Comparison of ENCODE assay signal across 8 mouse cellular contexts in genomic region chr6:30693350-30693991, GRCm38 (mm10). TPM values are rescaled to one million over a fixed set of nuclear protein-coding genes. Genes with fewer than 3 reads are reported as not detected.
A peak's percentile ranks its signal among the peaks of the same experiment; 100 is the strongest.
DNase-seq lines count a peak whose midpoint lies in the region; ATAC-seq and TF ChIP-seq lines count a peak whose summit lies in the region.

Cep41 (minus strand) TSS chr6:30693749.

- H3K4me3 ChIP-seq in CH12.LX (replicated peaks in 1 of 3; ENCODE audit: low read depth in 2 of 3, low read length in 2 of 3, poor library complexity in 1 of 3) = peak within 1 kb of the TSS; percentile 66 to 72 (median 68)
- peak within 1 kb of the TSS; percentile 56 for H3K4me3 ChIP-seq in forebrain, embryonic 12.5 days (replicated peaks)
- peak within 1 kb of the TSS; percentile 55 for H3K4me3 ChIP-seq in heart, postnatal 0 days (ENCODE audit: low read depth, low read length)
- peak within 1 kb of the TSS; percentile 80 for H3K4me3 ChIP-seq in liver, embryonic 16.5 days (ENCODE audit: low read depth, low read length)
- peak within 1 kb of the TSS; percentile 59 for H3K4me3 ChIP-seq in neural tube, embryonic 13.5 days
- H3K4me3 ChIP-seq in testis, adult 2 months (ENCODE audit: control insufficient read depth, low read depth, low read length) = peak within 1 kb of the TSS; percentile 98

- no peak for TF ChIP-seq RAD21 in CH12.LX (IDR thresholded peaks at IDR 0.05; ENCODE audit: low read depth, low read length)

- peak; percentile 97 for ATAC-seq in forebrain, embryonic 12.5 days (ENCODE audit: low FRiP score)
- peak; percentile 97 for ATAC-seq in heart, postnatal 0 days (ENCODE audit: insufficient read depth, low read depth)
- peak; percentile 98 for ATAC-seq in liver, embryonic 16.5 days (ENCODE audit: low read depth)
- peak; percentile 99 for ATAC-seq in neural tube, embryonic 13.5 days (ENCODE audit: low read depth)

- no peaks in the 10 kb centered on the region for H3K79me2 ChIP-seq in CH12.LX (replicated peaks; ENCODE audit: control insufficient read depth, extremely low read depth, insufficient read depth, poor library complexity, severe bottlenecking)

- no peak for TF ChIP-seq CTCF in CH12.LX (conservative IDR thresholded peaks at IDR 0.05 in 1 of 2, IDR thresholded peaks at IDR 0.05 in 1 of 2; ENCODE audit: low read depth in 2 of 2, low read length in 2 of 2)
- no peak for TF ChIP-seq CTCF in heart, postnatal 0 days (IDR thresholded peaks at IDR 0.05; ENCODE audit: low read depth)
- no peak for TF ChIP-seq CTCF in testis, adult 2 months (IDR thresholded peaks at IDR 0.05; ENCODE audit: control insufficient read depth, insufficient read depth, insufficient replicate concordance, low read depth, low read length)

- peak; percentile 96 for DNase-seq in CH12.LX (ENCODE audit: extremely low read depth)
- DNase-seq in c-Kit-positive CD71-positive TER-119-negative erythroid progenitor cells, embryonic 14.5 days (ENCODE audit: low read depth) = peak; percentile 89
- peak; percentile 92 for DNase-seq in heart, postnatal 0 days (ENCODE audit: low spot score)
- DNase-seq in kidney, postnatal 4 days = peak; percentile 95 to 97

- peaks cover 3 to 21% of the 10 kb centered on the region in 2 experiments for H3K4me1 ChIP-seq in CH12.LX (ENCODE audit: control insufficient read depth in 1 of 2, insufficient read depth in 2 of 2)
- H3K4me1 ChIP-seq in forebrain, embryonic 12.5 days = peaks cover 19% of the 10 kb centered on the region
- peaks cover 7% of the 10 kb centered on the region for H3K4me1 ChIP-seq in heart, postnatal 0 days (ENCODE audit: control insufficient read depth, insufficient read depth)
- H3K4me1 ChIP-seq in liver, embryonic 16.5 days (ENCODE audit: control insufficient read depth, low read depth, low read length) = peaks cover 5% of the 10 kb centered on the region
- peaks cover 15% of the 10 kb centered on the region for H3K4me1 ChIP-seq in neural tube, embryonic 13.5 days (replicated peaks)
- peaks cover 9% of the 10 kb centered on the region for H3K4me1 ChIP-seq in testis, adult 2 months (ENCODE audit: control insufficient read depth, insufficient read depth, low read length)

- TF ChIP-seq EP300 in CH12.LX (IDR thresholded peaks at IDR 0.05; ENCODE audit: low read length) = no peak
- peak; percentile 89; the same call in 1 of the 2 replicates for TF ChIP-seq EP300 in heart, postnatal 0 days (IDR thresholded peaks at IDR 0.05; ENCODE audit: low read depth)

- no peaks in the 10 kb centered on the region for H3K27me3 ChIP-seq in CH12.LX (replicated peaks)
- no peaks in the 10 kb centered on the region for H3K27me3 ChIP-seq in forebrain, embryonic 12.5 days
- H3K27me3 ChIP-seq in heart, postnatal 0 days (ENCODE audit: control insufficient read depth, insufficient read depth, low read length) = no peaks in the 10 kb centered on the region
- H3K27me3 ChIP-seq in liver, embryonic 16.5 days (ENCODE audit: control insufficient read depth, insufficient read depth, low read depth, low read length) = no peaks in the 10 kb centered on the region
- no peaks in the 10 kb centered on the region for H3K27me3 ChIP-seq in neural tube, embryonic 13.5 days
- H3K27me3 ChIP-seq in testis, adult 2 months (ENCODE audit: control insufficient read depth, insufficient read depth, low read length) = no peaks in the 10 kb centered on the region

- in situ Hi-C loops in CH12.LX (cut with MboI; ENCODE audit: low pct_ligation_motif_present, low pct_unique_long_range_greater_than_20kb, low sequenced_read_pairs) = no loop called here

- peak within 1 kb of the TSS; percentile 75 for H3K9ac ChIP-seq in CH12.LX (ENCODE audit: insufficient read depth, low read depth)
- H3K9ac ChIP-seq in forebrain, embryonic 12.5 days = peak within 1 kb of the TSS; percentile 61
- peak within 1 kb of the TSS; percentile 55 for H3K9ac ChIP-seq in heart, postnatal 0 days (replicated peaks; ENCODE audit: low read depth, low read length)
- H3K9ac ChIP-seq in liver, embryonic 16.5 days (ENCODE audit: low read depth, low read length) = peak within 1 kb of the TSS; percentile 67
- peak within 1 kb of the TSS; percentile 73 for H3K9ac ChIP-seq in neural tube, embryonic 13.5 days

- peak; percentile 78 for TF ChIP-seq POLR2A in CH12.LX (IDR thresholded peaks at IDR 0.05; ENCODE audit: low read depth, low read length)
- TF ChIP-seq POLR2A in testis, adult 2 months (IDR thresholded peaks at IDR 0.05; ENCODE audit: control insufficient read depth, low read depth, low read length) = peak; percentile 44; the same call in 1 of the 2 replicates

- no peaks in the 10 kb centered on the region for H3K9me3 ChIP-seq in CH12.LX (replicated peaks; ENCODE audit: low read length)
- no peaks in the 10 kb centered on the region for H3K9me3 ChIP-seq in forebrain, embryonic 12.5 days
- H3K9me3 ChIP-seq in heart, postnatal 0 days (replicated peaks; ENCODE audit: control insufficient read depth, low read length) = no peaks in the 10 kb centered on the region
- no peaks in the 10 kb centered on the region for H3K9me3 ChIP-seq in liver, embryonic 16.5 days (replicated peaks; ENCODE audit: control insufficient read depth, low read length)
- no peaks in the 10 kb centered on the region for H3K9me3 ChIP-seq in neural tube, embryonic 13.5 days

- 0% methylated on average over 48 of the region's 52 CpGs for WGBS in forebrain, embryonic 12.5 days
- under 1% methylated on average over 52 of the region's 52 CpGs for WGBS in heart, postnatal 0 days
- WGBS in liver, embryonic 16.5 days (ENCODE audit: insufficient replicate concordance) = under 1% methylated on average over 45 of the region's 52 CpGs
- WGBS in neural tube, embryonic 13.5 days = under 1% methylated on average over 50 of the region's 52 CpGs

- no peaks in the 10 kb centered on the region for H3K36me3 ChIP-seq in CH12.LX (replicated peaks in 1 of 2; ENCODE audit: control insufficient read depth in 1 of 2, insufficient read depth in 1 of 2, low read length in 1 of 2)
- no peaks in the 10 kb centered on the region for H3K36me3 ChIP-seq in forebrain, embryonic 12.5 days (replicated peaks)
- H3K36me3 ChIP-seq in heart, postnatal 0 days (replicated peaks; ENCODE audit: control insufficient read depth, insufficient read depth, low read length) = no peaks in the 10 kb centered on the region
- no peaks in the 10 kb centered on the region for H3K36me3 ChIP-seq in liver, embryonic 16.5 days (ENCODE audit: control insufficient read depth, insufficient read depth)
- no peaks in the 10 kb centered on the region for H3K36me3 ChIP-seq in neural tube, embryonic 13.5 days
- H3K36me3 ChIP-seq in testis, adult 2 months (ENCODE audit: control insufficient read depth, insufficient read depth, low read length) = no peaks in the 10 kb centered on the region

- peak within 1 kb of the TSS; percentile 60 for H3K4me2 ChIP-seq in CH12.LX (ENCODE audit: insufficient read depth, low read depth, poor library complexity, severe bottlenecking)
- H3K4me2 ChIP-seq in forebrain, embryonic 12.5 days = peak within 1 kb of the TSS; percentile 63
- peak within 1 kb of the TSS; percentile 64 for H3K4me2 ChIP-seq in heart, postnatal 0 days (ENCODE audit: low read depth, low read length)
- peak within 1 kb of the TSS; percentile 64 for H3K4me2 ChIP-seq in liver, embryonic 16.5 days (ENCODE audit: low read depth, low read length)
- H3K4me2 ChIP-seq in neural tube, embryonic 13.5 days = peak within 1 kb of the TSS; percentile 56

- peak within 1 kb of the TSS; percentile 47; the same call in 1 of the 2 replicates for H3K27ac ChIP-seq in CH12.LX (ENCODE audit: insufficient read depth, low read depth)
- peak within 1 kb of the TSS; percentile 96 for H3K27ac ChIP-seq in forebrain, embryonic 12.5 days
- peak within 1 kb of the TSS; percentile 75 for H3K27ac ChIP-seq in heart, postnatal 0 days (ENCODE audit: low read depth)
- peak within 1 kb of the TSS; percentile 67 for H3K27ac ChIP-seq in liver, embryonic 16.5 days (ENCODE audit: low read length)
- peak within 1 kb of the TSS; percentile 92 for H3K27ac ChIP-seq in neural tube, embryonic 13.5 days (replicated peaks)
- H3K27ac ChIP-seq in testis, adult 2 months (ENCODE audit: control insufficient read depth, insufficient read depth, low read depth, low read length) = peak within 1 kb of the TSS; percentile 98

- dilution Hi-C loops in CH12.LX (cut with MboI; ENCODE audit: extremely low pct_ligation_motif_present, extremely low pct_unique_long_range_greater_than_20kb, low sequenced_read_pairs) = no loop called here

TF ChIP-seq in CH12.LX, 34 proteins besides CTCF, POLR2A, EP300 and RAD21 (continues in another document):
- TF ChIP-seq PAX5 (IDR thresholded peaks at IDR 0.05; ENCODE audit: low read length) = no peak
- TF ChIP-seq MXI1 (IDR thresholded peaks at IDR 0.05; ENCODE audit: low read depth, low read length) = peak; percentile 96
- TF ChIP-seq NELFE (IDR thresholded peaks at IDR 0.05; ENCODE audit: low read depth, low read length) = peak; percentile 60; the same call in 1 of the 2 replicates
- TF ChIP-seq CHD1 (IDR thresholded peaks at IDR 0.05; ENCODE audit: low read depth, low read length) = no peak
- no peak for TF ChIP-seq JUN (IDR thresholded peaks at IDR 0.05; ENCODE audit: insufficient read depth, low read depth, low read length)
- peak; percentile 97 for TF ChIP-seq CHD2 (IDR thresholded peaks at IDR 0.05; ENCODE audit: low read length)
- TF ChIP-seq ZMIZ1 (IDR thresholded peaks at IDR 0.05; ENCODE audit: low read depth, low read length) = peak; percentile 54; the same call in 1 of the 2 replicates
- TF ChIP-seq SMC3 (IDR thresholded peaks at IDR 0.05; ENCODE audit: low read depth, low read length) = no peak
- peak; percentile 66 for TF ChIP-seq USF1 (IDR thresholded peaks at IDR 0.05; ENCODE audit: low read depth, low read length)
- peak; percentile 93 for TF ChIP-seq MAX (IDR thresholded peaks at IDR 0.05; ENCODE audit: low read length)
- peak; percentile 98 for TF ChIP-seq MAZ (IDR thresholded peaks at IDR 0.05; ENCODE audit: low read depth, low read length)
- TF ChIP-seq MEF2A (IDR thresholded peaks at IDR 0.05; ENCODE audit: borderline replicate concordance, low read depth, low read length) = peak; percentile 44; the same call in 1 of the 2 replicates
- no peak for TF ChIP-seq JUND (conservative IDR thresholded peaks at IDR 0.05; ENCODE audit: low read depth, low read length)
- no peak for TF ChIP-seq ZC3H11A (IDR thresholded peaks at IDR 0.05; ENCODE audit: low read depth, low read length)

RNA-seq across cellular contexts. Expression of gene Cep41, which starts in this region (rescaled TPM):
- total RNA-seq in CH12.LX (2012; rRNA removed) (4.2 and 4.5 TPM in 2 replicates), CH12.LX (2014; rRNA removed) (9.0 and 11.4 TPM in 2 replicates)
- polyA plus RNA-seq in CH12.LX (2012; ENCODE audit: insufficient read length, low read depth) = 7.1 and 8.7 TPM in 2 replicates
- polyA plus RNA-seq in forebrain, embryonic 12.5 days (2016; fragmentation: Nextera tagmentation; extraction: Ambion mirVana) = 23.3 and 25.1 TPM in 2 replicates
- total RNA-seq in heart, postnatal 0 days (2014; rRNA removed; ENCODE audit: low replicate concordance) = 1.7 and 4.7 TPM in 2 replicates
- polyA plus RNA-seq in heart, postnatal 0 days (2015; fragmentation: Nextera tagmentation; extraction: Ambion mirVana) = 5.7 and 7.5 TPM in 2 replicates
- polyA plus RNA-seq in liver, embryonic 16.5 days (2015; fragmentation: Nextera tagmentation; extraction: Ambion mirVana) = 3.2 and 3.9 TPM in 2 replicates
- 12.2 and 17.4 TPM in 2 replicates for polyA plus RNA-seq in neural tube, embryonic 13.5 days (2015; fragmentation: Nextera tagmentation; extraction: Ambion mirVana)
- 34.5 and 35.4 TPM in 2 replicates for polyA plus RNA-seq in testis, adult 2 months (2012; rRNA removed)

Comparison
In these comparisons a context has a peak if more than half of its experiments do, and no peak if none do; other contexts are left out.
1. Peak in every context shown above with its lines: DNase-seq, ATAC-seq, H3K4me3 ChIP-seq and H3K27ac ChIP-seq.
2. H3K27ac ChIP-seq: peak in every context shown above with its lines; median percentile 98 in testis, adult 2 months; 96 in forebrain, embryonic 12.5 days; 92 in neural tube, embryonic 13.5 days; 75 in heart, postnatal 0 days; 67 in liver, embryonic 16.5 days; 47 in CH12.LX.